Mouse (Mus musculus) stomach, adult 2 months (tissue): ENCODE measurements around the gene Rnase9. TPM values are rescaled to one million over a fixed set of nuclear protein-coding genes. Genes with fewer than 3 reads are reported as not detected.

Source experiments
- polyA plus RNA-seq: library from polyadenylated mRNA; depleted of rRNA; stranded (reverse); fragments of >200 nt; gene quantifications from 2 replicates; pipeline ENCODE4 v1.2.3, GENCODE M21; 2012; rRNA removed

Gene Rnase9
- 0.19 TPM in 1 of 2 replicates, not detected in the other for polyA plus RNA-seq

GRCm38 (mm10) chr14:51041769-51042168, at the start of gene Rnase9:
Rnase9 (minus strand) TSS chr14:51041869.

GRCm38 (mm10) chr14:51074335-51074734, 32.7 kb upstream of the Rnase9 start, which contains the start of gene Olfr750:
Olfr750 (minus strand) TSS chr14:51074435.

GRCm38 (mm10) chr14:51057401-51057831, 15.7 kb upstream of the Rnase9 start, which contains the start of gene Rnase12:
Rnase12 (minus strand) TSS chr14:51057661.

GRCm38 (mm10) chr14:51050063-51050462, 8.4 kb upstream of the Rnase9 start, which contains the start of gene Rnase11:
Rnase11 (minus strand) TSS chr14:51050163.

GRCm38 (mm10) chr14:51007152-51007801, 34.4 kb downstream of the Rnase9 start, which contains the start of gene Rnase10:
Rnase10 (plus strand) TSS chr14:51007751.

Other genes with a start within 250 kb of the Rnase9 start
- not detected in 2 replicates for gene Ccnb1ip1, start 234.1 kb downstream of the Rnase9 start, polyA plus RNA-seq
- 1.1 and 1.7 TPM in 2 replicates for gene Parp2, start 234.0 kb downstream of the Rnase9 start, polyA plus RNA-seq
- 7.6 and 10.3 TPM in 2 replicates for gene Tep1, start 171.3 kb downstream of the Rnase9 start, polyA plus RNA-seq
- gene Klhl33, start 144.4 kb downstream of the Rnase9 start, polyA plus RNA-seq, result 0.65 and 0.79 TPM in 2 replicates
- 37.8 and 96.3 TPM in 2 replicates for gene Osgep, start 117.0 kb downstream of the Rnase9 start, polyA plus RNA-seq
- gene Apex1, start 116.9 kb downstream of the Rnase9 start, polyA plus RNA-seq, result 7.8 and 10.9 TPM in 2 replicates
- 27.9 and 42.4 TPM in 2 replicates for gene Pip4p1, start 111.0 kb downstream of the Rnase9 start, polyA plus RNA-seq
- gene Pnp, start 110.8 kb downstream of the Rnase9 start, polyA plus RNA-seq, result 6.5 and 7.3 TPM in 2 replicates
- not detected in 2 replicates for gene Gm49342, start 97.4 kb downstream of the Rnase9 start, polyA plus RNA-seq
- gene Pnp2, start 85.9 kb downstream of the Rnase9 start, polyA plus RNA-seq, result 0.14 TPM in 1 of 2 replicates, not detected in the other
- 0.40 TPM in 1 of 2 replicates, not detected in the other for gene Rnase10, start 34.1 kb downstream of the Rnase9 start, polyA plus RNA-seq
- not detected in 2 replicates for gene Rnase11, start 8.3 kb upstream of the Rnase9 start, polyA plus RNA-seq
- 0.28 TPM in 1 of 2 replicates, not detected in the other for gene Rnase12, start 15.8 kb upstream of the Rnase9 start, polyA plus RNA-seq
- gene Olfr750, start 32.6 kb upstream of the Rnase9 start, polyA plus RNA-seq, result not detected in 2 replicates
- 79.4 and 84.2 TPM in 2 replicates for gene Rnase4, start 49.2 kb upstream of the Rnase9 start, polyA plus RNA-seq
- 19.2 and 19.3 TPM in 2 replicates for gene Ang, start 49.3 kb upstream of the Rnase9 start, polyA plus RNA-seq
- 0.06 TPM in 1 of 2 replicates, not detected in the other for gene Eddm3b, start 72.6 kb upstream of the Rnase9 start, polyA plus RNA-seq
- 0.44 and 1.2 TPM in 2 replicates for gene Rnase6, start 82.0 kb upstream of the Rnase9 start, polyA plus RNA-seq
- gene Rnase1, start 104.9 kb upstream of the Rnase9 start, polyA plus RNA-seq, result 13.9 and 17.8 TPM in 2 replicates
- gene Rnase2b, start 120.4 kb upstream of the Rnase9 start, polyA plus RNA-seq, result 0.10 and 0.35 TPM in 2 replicates
- not detected in 2 replicates for gene Ang2, start 157.3 kb upstream of the Rnase9 start, polyA plus RNA-seq
- gene Ear14, start 161.5 kb upstream of the Rnase9 start, polyA plus RNA-seq, result not detected in 2 replicates
- gene Rnase2a, start 214.2 kb upstream of the Rnase9 start, polyA plus RNA-seq, result 2.3 and 9.4 TPM in 2 replicates